Mouse (Mus musculus) hindbrain, embryonic 14.5 days (tissue): ENCODE results near the gene Trip12. TPM values are rescaled to one million over a fixed set of nuclear protein-coding genes. Genes with fewer than 3 reads are reported as not detected.

Experiments
- ATAC-seq: fragments of 200-750 bp; cut with Nextera tagmentation; 2 replicates; pipeline ENCODE4 v1.8.0; 2017; ENCODE audit warnings: moderate number of reproducible peaks, mild to moderate bottlenecking, moderate TSS enrichment, moderate library complexity; ENCODE audit not compliant: low FRiP score
- DNase-seq: peaks from one replicate; pipeline ENCODE4 v3.0.0-alpha.2; 2015; ENCODE audit warnings: low spot score
- H3K27ac ChIP-seq: fragments of 300-500 bp; sonication (generic); 2 replicates; pipeline ENCODE4 v1.5.1; 2014; ENCODE audit warnings: mild to moderate bottlenecking, moderate library complexity
- H3K27me3 ChIP-seq: fragments of 300-500 bp; sonication (generic); 2 replicates; pipeline ENCODE4 v1.6.1; 2014; ENCODE audit warnings: mild to moderate bottlenecking, low read length, mixed read lengths; ENCODE audit not compliant: control insufficient read depth, insufficient read depth
- H3K36me3 ChIP-seq: fragments of 300-500 bp; sonication (generic); replicated peaks from 2 replicates; pipeline ENCODE4 v1.6.1; 2014; ENCODE audit not compliant: control insufficient read depth, insufficient read depth
- H3K4me1 ChIP-seq: fragments of 300-500 bp; sonication (generic); replicated peaks from 2 replicates; pipeline ENCODE4 v1.6.1; 2014; ENCODE audit warnings: antibody characterized with exemption, low read length, mixed read lengths; ENCODE audit not compliant: control insufficient read depth, insufficient read depth
- H3K4me2 ChIP-seq: fragments of 300-500 bp; sonication (generic); replicated peaks from 2 replicates; pipeline ENCODE4 v1.6.1; 2014; ENCODE audit warnings: mild to moderate bottlenecking, moderate library complexity
- H3K4me3 ChIP-seq: fragments of 300-500 bp; sonication (generic); replicated peaks from 2 replicates; pipeline ENCODE4 v1.5.1; 2014; ENCODE audit warnings: mild to moderate bottlenecking, low read length
- H3K9ac ChIP-seq: fragments of 300-500 bp; sonication (generic); 2 replicates; pipeline ENCODE4 v1.6.1; 2014
- H3K9me3 ChIP-seq: fragments of 300-500 bp; sonication (generic); 2 replicates; pipeline ENCODE4 v1.6.1; 2016; ENCODE audit warnings: low read length; ENCODE audit not compliant: control insufficient read depth
- WGBS: fragments of 180-500 bp; shearing (Covaris S2); extraction: QIAGEN DNeasy Blood & Tissue Kit; methylation state at CpG from one replicate; pipeline ENCODE4 v1.1.7; 2014; 5-methylcytosine and 5-hydroxymethylcytosine counted together
- polyA plus RNA-seq: library from polyadenylated mRNA; unstranded; fragments of >200 nt; fragmentation: Nextera tagmentation; extraction: Ambion mirVana; gene quantifications from 2 replicates; pipeline ENCODE4 v1.2.1, GENCODE M21; 2014

The Trip12 gene
- polyA plus RNA-seq, 1 experiment from 2014 or later: 55.8 TPM

DNA sequence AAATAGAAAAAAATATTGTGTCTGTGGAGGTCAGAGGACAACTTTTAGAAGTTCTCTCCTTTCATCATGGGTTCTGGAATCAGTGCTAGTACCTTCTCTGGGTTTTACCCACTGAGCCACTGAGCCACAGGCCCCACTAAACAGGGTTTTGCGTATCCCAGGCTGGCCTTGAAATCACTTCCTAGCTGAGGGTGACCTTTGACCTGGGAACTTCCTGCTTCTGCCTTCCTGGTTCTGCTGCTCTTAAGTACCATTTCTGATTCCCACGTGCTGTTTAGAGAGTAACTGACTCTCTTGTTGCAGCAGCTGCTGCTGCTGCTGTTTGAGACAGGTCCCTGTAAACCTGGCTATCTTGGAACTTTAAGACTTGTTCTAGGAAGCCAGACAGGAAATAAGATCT, 24.3 kb upstream of the Trip12 start:
- H3K4me3 ChIP-seq: no peak overlapping the region
- ATAC-seq: no peak
- H3K27ac ChIP-seq: no peak overlapping the region
- no peaks in the 10 kb centered on the region for H3K36me3 ChIP-seq
- WGBS: 68% methylated on average over 2 of the region's 2 CpGs
- H3K4me1 ChIP-seq: no peaks in the 10 kb centered on the region
- no peaks in the 10 kb centered on the region for H3K9me3 ChIP-seq
- H3K4me2 ChIP-seq: no peak overlapping the region
- H3K9ac ChIP-seq: no peak overlapping the region
- no peak for DNase-seq
- H3K27me3 ChIP-seq: no peaks in the 10 kb centered on the region

- no peaks in the 10 kb centered on the region for H3K36me3 ChIP-seq
- no peaks in the 10 kb centered on the region for H3K4me1 ChIP-seq
- H3K4me3 ChIP-seq: no peak overlapping the region
- no peak overlapping the region for H3K9ac ChIP-seq
- H3K27ac ChIP-seq: no peak overlapping the region
- H3K27me3 ChIP-seq: no peaks in the 10 kb centered on the region
- H3K9me3 ChIP-seq: no peaks in the 10 kb centered on the region
- no peak overlapping the region for H3K4me2 ChIP-seq
- ATAC-seq: no peak
- WGBS: 63% methylated on average over 1 of the region's 1 CpGs
- DNase-seq: no peak
Measured at GRCm38 (mm10) chr1:84861255-84861630, 20.9 kb upstream of the Trip12 start.

DNA sequence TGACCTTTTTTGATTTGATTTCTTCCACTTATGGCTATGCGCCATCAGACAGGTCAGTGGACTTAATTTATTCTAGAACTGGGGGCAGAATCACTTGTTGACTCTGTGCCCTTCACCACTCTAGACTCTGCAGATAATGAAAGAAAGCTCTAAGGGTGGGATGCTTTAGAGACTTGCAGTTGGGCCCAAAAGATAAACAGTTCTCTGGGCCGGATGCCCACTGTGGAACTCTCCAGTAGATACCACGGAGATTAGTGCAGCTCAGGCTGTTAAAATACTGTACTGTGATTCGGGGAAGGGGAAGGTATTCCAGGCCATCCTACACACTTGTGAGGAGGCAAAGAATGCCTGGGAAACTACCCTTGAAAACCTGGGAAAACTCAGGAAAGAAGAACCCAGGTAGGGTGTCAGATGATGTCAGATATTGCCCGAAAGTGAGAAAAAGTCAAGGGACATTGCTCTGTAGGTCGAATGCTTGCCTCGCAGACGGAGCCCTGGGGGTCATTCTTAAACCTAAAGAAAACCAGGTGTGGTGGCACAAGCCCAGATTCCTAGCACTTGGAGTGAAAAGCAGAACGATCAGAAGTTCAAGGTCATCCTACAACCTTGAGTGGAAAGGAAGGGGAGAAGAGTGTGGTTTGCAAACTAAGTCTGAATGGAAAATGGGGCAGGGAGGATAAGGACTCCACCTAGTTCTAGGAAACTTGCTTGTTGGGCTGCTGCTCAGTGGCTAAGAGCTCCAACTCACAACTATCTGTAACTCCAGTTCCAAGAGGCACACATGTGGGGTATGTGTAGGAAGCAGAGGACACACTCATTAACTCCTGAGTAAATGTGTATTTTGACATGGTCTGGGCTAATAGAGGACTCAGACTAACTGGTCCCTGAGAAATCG, 20.3 kb upstream of the Trip12 start:
- Histone ChIP-seq H3K9me3 (no peaks in the 10 kb centered on the region), H3K36me3 (no peaks in the 10 kb centered on the region), H3K27me3 (no peaks in the 10 kb centered on the region), H3K9ac (no peak overlapping the region), H3K4me2 (no peak overlapping the region), H3K4me1 (no peaks in the 10 kb centered on the region), H3K27ac (no peak overlapping the region), H3K4me3 (no peak overlapping the region)
- DNase-seq: no peak
- ATAC-seq: peak; percentile 21; the same call in 1 of the 2 replicates
- WGBS: 85% methylated on average over 10 of the region's 10 CpGs

- Histone ChIP-seq H3K9me3 (no peaks in the 10 kb centered on the region), H3K36me3 (no peaks in the 10 kb centered on the region), H3K4me2 (no peak overlapping the region), H3K9ac (no peak overlapping the region), H3K27me3 (no peaks in the 10 kb centered on the region), H3K4me3 (no peak overlapping the region), H3K27ac (no peak overlapping the region), H3K4me1 (no peaks in the 10 kb centered on the region)
- no peak for ATAC-seq
- no peak for DNase-seq
- WGBS: 92% methylated on average over 6 of the region's 6 CpGs
Measured at GRCm38 (mm10) chr1:84859597-84859996, 19.3 kb upstream of the Trip12 start.

- DNase-seq (no peak), ATAC-seq (no peak)
- no peaks in the 10 kb centered on the region for H3K9me3 ChIP-seq
- H3K9ac ChIP-seq: no peak overlapping the region
- no peak overlapping the region for H3K4me3 ChIP-seq
- no peaks in the 10 kb centered on the region for H3K36me3 ChIP-seq
- no peaks in the 10 kb centered on the region for H3K27me3 ChIP-seq
- 86% methylated on average over 2 of the region's 2 CpGs for WGBS
- no peaks in the 10 kb centered on the region for H3K4me1 ChIP-seq
- H3K27ac ChIP-seq: no peak overlapping the region
- no peak overlapping the region for H3K4me2 ChIP-seq
Measured at GRCm38 (mm10) chr1:84855756-84856155, 15.4 kb upstream of the Trip12 start.

DNA sequence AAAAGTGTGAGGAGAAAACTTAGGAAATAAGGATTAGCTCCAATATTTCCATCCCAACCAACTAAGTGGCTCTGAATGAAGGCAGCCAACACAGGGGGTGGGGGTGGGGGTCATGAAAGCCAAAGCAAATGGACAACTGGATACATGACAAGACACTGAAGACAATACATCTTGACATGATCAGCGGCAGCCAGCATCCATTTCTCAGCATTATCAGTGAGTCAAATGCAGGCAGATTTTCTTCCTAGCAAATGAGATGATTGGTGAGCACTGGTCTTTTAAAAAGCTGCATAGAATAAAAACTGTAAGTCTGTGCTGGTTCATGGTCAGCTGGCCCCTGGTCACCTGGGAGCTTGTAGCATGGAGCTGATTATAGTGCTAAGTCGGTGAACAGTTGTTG, 14.7 kb upstream of the Trip12 start:
- H3K27ac ChIP-seq: no peak overlapping the region
- DNase-seq: no peak
- no peaks in the 10 kb centered on the region for H3K27me3 ChIP-seq
- no peak for ATAC-seq
- H3K9me3 ChIP-seq: no peaks in the 10 kb centered on the region
- no peaks in the 10 kb centered on the region for H3K36me3 ChIP-seq
- 81% methylated on average over 2 of the region's 2 CpGs for WGBS
- no peak overlapping the region for H3K4me3 ChIP-seq
- H3K4me2 ChIP-seq: no peak overlapping the region
- no peak overlapping the region for H3K9ac ChIP-seq
- H3K4me1 ChIP-seq: no peaks in the 10 kb centered on the region

DNA sequence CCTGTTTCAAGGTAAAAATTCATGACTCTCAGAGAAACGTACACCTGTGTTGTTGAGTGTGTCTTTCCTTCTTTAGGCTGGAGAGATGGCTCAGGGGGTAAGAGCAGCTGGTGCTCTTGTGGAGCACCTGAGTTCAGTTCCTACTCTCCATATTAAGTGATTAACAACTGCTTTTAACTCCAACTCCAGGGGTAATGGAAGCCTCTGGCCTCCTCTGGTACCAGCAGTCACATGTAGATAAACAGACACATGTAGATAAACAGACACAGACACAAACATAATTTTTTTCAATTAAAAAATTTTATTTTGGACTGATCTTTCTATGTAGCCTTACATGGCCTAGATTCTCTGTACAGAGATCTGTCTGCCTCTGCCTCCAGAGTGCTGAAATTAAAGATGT, 13.4 kb upstream of the Trip12 start:
- DNase-seq (no peak), ATAC-seq (no peak)
- Histone ChIP-seq H3K9ac (no peak overlapping the region), H3K27me3 (no peaks in the 10 kb centered on the region), H3K9me3 (no peaks in the 10 kb centered on the region), H3K36me3 (no peaks in the 10 kb centered on the region), H3K4me3 (no peak overlapping the region), H3K27ac (no peak overlapping the region), H3K4me2 (no peak overlapping the region), H3K4me1 (no peaks in the 10 kb centered on the region)
- 80% methylated on average over 1 of the region's 1 CpGs for WGBS

GRCm38 (mm10) chr1:84851512-84852235, 11.4 kb upstream of the Trip12 start:
- no peak overlapping the region for H3K9ac ChIP-seq
- DNase-seq (no peak), ATAC-seq (no peak)
- H3K9me3 ChIP-seq: no peaks in the 10 kb centered on the region
- H3K36me3 ChIP-seq: no peaks in the 10 kb centered on the region
- no peak overlapping the region for H3K4me3 ChIP-seq
- H3K27ac ChIP-seq: no peak overlapping the region
- no peak overlapping the region for H3K4me2 ChIP-seq
- WGBS: 45% methylated on average over 9 of the region's 9 CpGs
- no peaks in the 10 kb centered on the region for H3K27me3 ChIP-seq
- no peaks in the 10 kb centered on the region for H3K4me1 ChIP-seq

DNA sequence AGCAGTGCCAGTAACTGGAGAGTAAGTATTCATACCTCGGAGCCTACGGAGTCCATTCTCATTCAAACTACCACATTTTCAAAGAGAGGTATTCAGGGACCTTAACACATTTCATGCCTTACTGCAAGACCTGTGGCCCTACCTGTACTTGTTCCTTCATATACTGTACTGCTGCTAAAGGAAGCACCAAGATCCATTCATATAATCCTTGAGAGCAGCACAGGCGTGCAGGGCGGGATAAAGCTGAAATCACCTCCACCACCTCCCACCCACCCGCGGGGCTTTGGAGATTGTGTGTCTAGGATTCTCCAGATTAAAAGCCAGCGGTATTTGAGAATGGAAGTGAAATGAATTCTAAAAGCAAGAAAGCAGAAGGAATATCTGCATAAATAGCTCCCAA, 10.2 kb upstream of the Trip12 start:
- no peak overlapping the region for H3K9ac ChIP-seq
- ATAC-seq: no peak
- H3K9me3 ChIP-seq: no peaks in the 10 kb centered on the region
- H3K4me3 ChIP-seq: no peak overlapping the region
- no peak for DNase-seq
- H3K4me1 ChIP-seq: no peaks in the 10 kb centered on the region
- no peaks in the 10 kb centered on the region for H3K36me3 ChIP-seq
- H3K27ac ChIP-seq: no peak overlapping the region
- no peak overlapping the region for H3K4me2 ChIP-seq
- WGBS: 98% methylated on average over 7 of the region's 7 CpGs
- H3K27me3 ChIP-seq: no peaks in the 10 kb centered on the region
